15 mouse cellular contexts compared by ENCODE assay signal in the genomic region with DNA sequence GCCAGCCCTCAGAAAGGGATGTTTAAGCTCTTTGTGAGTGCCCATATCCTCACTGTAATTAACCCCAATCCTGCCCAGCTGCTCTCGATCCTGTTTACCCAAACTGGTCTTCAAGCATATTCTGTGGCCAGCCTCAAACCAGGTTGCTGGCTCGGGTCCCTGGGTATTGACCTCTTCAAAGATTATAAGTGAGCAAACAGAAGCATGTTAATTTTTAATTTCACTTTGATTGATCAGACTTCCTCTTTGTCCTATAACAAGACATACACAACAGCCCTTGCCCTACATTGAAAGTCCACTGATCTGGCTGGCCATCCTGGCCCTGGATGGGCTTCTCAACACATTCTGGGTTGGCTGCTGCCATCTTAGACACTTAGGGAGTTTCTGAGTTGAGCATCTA.
"Had no signal": no experiment of that assay in that cellular context is flagged by ENCODE, and none has a peak within 500 bp of the region (broad histone marks: within the 10 kb centered on the region; RNA-seq: fewer than 3 reads in every experiment).

No protein-coding gene starts in this region.

- H3K4me3 ChIP-seq: limb, embryonic 13.5 days; midbrain, embryonic 13.5 days; stomach, embryonic 15.5 days had no signal

- H3K4me2 ChIP-seq: limb, embryonic 13.5 days; midbrain, embryonic 13.5 days; stomach, embryonic 15.5 days had no signal

- H3K9me3 ChIP-seq: limb, embryonic 13.5 days; midbrain, embryonic 13.5 days; stomach, embryonic 15.5 days had no signal

- ATAC-seq: lung, postnatal 0 days; midbrain, embryonic 13.5 days had no signal

- H3K4me1 ChIP-seq: midbrain, embryonic 13.5 days; stomach, embryonic 15.5 days had no signal

- H3K27ac ChIP-seq: kidney, postnatal 0 days; limb, embryonic 13.5 days; liver, embryonic 14.5 days; midbrain, embryonic 13.5 days; stomach, embryonic 15.5 days had no signal

- H3K27me3 ChIP-seq: limb, embryonic 13.5 days; midbrain, embryonic 13.5 days; stomach, embryonic 15.5 days had no signal

- H3K9ac ChIP-seq: limb, embryonic 13.5 days; liver, embryonic 14.5 days; midbrain, embryonic 13.5 days; stomach, embryonic 15.5 days had no signal

- DNase-seq: kidney, adult 9 months; kidney, postnatal 36 days; layer of hippocampus, adult 9-11 months; layer of hippocampus, postnatal 36 days; lung, adult 2 months; lung, postnatal 36 days; right cerebral cortex, postnatal 14 days; thymus, adult 2 months; thymus, postnatal 25 days had no signal

- H3K36me3 ChIP-seq: limb, embryonic 13.5 days; midbrain, embryonic 13.5 days; stomach, embryonic 15.5 days had no signal
